Mouse (Mus musculus) myocyte (in vitro differentiated cells): Measurements from ENCODE around the gene Prodh2. TPM values are rescaled to one million over a fixed set of nuclear protein-coding genes. Genes with fewer than 3 reads are reported as not detected.

Experiments used
- H3K27me3 ChIP-seq: one replicate; pipeline ENCODE4 v1.6.1; 2011; ENCODE audit not compliant: control insufficient read depth, insufficient read depth, insufficient read length
- H3K36me3 ChIP-seq: one replicate; pipeline ENCODE4 v1.6.1; 2011; ENCODE audit not compliant: control insufficient read depth, insufficient read depth
- H3K4me2 ChIP-seq: one replicate; pipeline ENCODE4 v1.6.1; 2011; ENCODE audit warnings: low read depth, control low read depth
- H3K4me3 ChIP-seq: one replicate; pipeline ENCODE4 v1.5.1; 2011; ENCODE audit warnings: mild to moderate bottlenecking, control low read depth, moderate library complexity
- H3K79me2 ChIP-seq: one replicate; pipeline ENCODE4 v1.6.1; 2011; ENCODE audit not compliant: control insufficient read depth, insufficient read depth
- H3ac ChIP-seq: one replicate; pipeline ENCODE4 v1.6.1; 2011; ENCODE audit not compliant: control insufficient read depth, insufficient read length
- CEBPB ChIP-seq: IDR thresholded peaks from 2 replicates; pipeline ENCODE4 v1.6.1; 2011; ENCODE audit warnings: mild to moderate bottlenecking, moderate library complexity; ENCODE audit not compliant: poor library complexity, insufficient read depth, severe bottlenecking
- E2F4 ChIP-seq: IDR thresholded peaks from one replicate; pipeline ENCODE4 v1.6.1; 2011; ENCODE audit warnings: mild to moderate bottlenecking, control low read depth, moderate library complexity; ENCODE audit not compliant: insufficient read depth
- MAX ChIP-seq: IDR thresholded peaks from one replicate; pipeline ENCODE4 v1.6.1; 2011; ENCODE audit warnings: low read depth, mild to moderate bottlenecking, control low read depth
- MYOD1 ChIP-seq, 3 experiments: IDR thresholded peaks; one replicate each; pipeline ENCODE4 v1.6.1; 2011; ENCODE audit warnings: control low read depth in 2 of 3, low read depth in 2 of 3, mild to moderate bottlenecking in 2 of 3, moderate library complexity in 1 of 3; ENCODE audit not compliant: insufficient read length in 2 of 3, control insufficient read depth in 1 of 3
- MYOG ChIP-seq, 3 experiments: IDR thresholded peaks; one replicate each; pipeline ENCODE4 v1.6.1; 2011; ENCODE audit warnings: control low read depth in 2 of 3, low read depth in 2 of 3, mild to moderate bottlenecking in 2 of 3; ENCODE audit not compliant: insufficient read length in 2 of 3, control insufficient read depth in 1 of 3, insufficient read depth in 1 of 3
- POLR2A ChIP-seq: IDR thresholded peaks from one replicate; pipeline ENCODE4 v1.6.1; 2011; ENCODE audit warnings: low read depth, mild to moderate bottlenecking, control low read depth, moderate library complexity; ENCODE audit not compliant: insufficient read length
- POLR2AphosphoS2 ChIP-seq: IDR thresholded peaks from one replicate; pipeline ENCODE4 v1.6.1; 2011; ENCODE audit warnings: low read depth, control low read depth; ENCODE audit not compliant: insufficient read length
- REST ChIP-seq: IDR thresholded peaks from one replicate; pipeline ENCODE4 v1.6.1; 2011; ENCODE audit warnings: mild to moderate bottlenecking, control low read depth, moderate library complexity; ENCODE audit not compliant: insufficient read depth, insufficient read length
- TCF12 ChIP-seq: IDR thresholded peaks from one replicate; pipeline ENCODE4 v1.6.1; 2011; ENCODE audit warnings: mild to moderate bottlenecking, control low read depth; ENCODE audit not compliant: poor library complexity, insufficient read depth, severe bottlenecking
- TCF3 ChIP-seq: IDR thresholded peaks from one replicate; pipeline ENCODE4 v1.6.1; 2011; ENCODE audit warnings: low read depth, control low read depth; ENCODE audit not compliant: insufficient read length
- USF1 ChIP-seq: IDR thresholded peaks from one replicate; pipeline ENCODE4 v1.6.1; 2011; ENCODE audit warnings: low read depth, mild to moderate bottlenecking, control low read depth, moderate library complexity
- polyA plus RNA-seq: library from polyadenylated mRNA; unstranded; fragments of >200 nt; fragmentation: generic; extraction: Trizol; gene quantifications from one replicate; pipeline ENCODE4 v1.2.1, GENCODE M21; 2012; ENCODE audit warnings: missing spikeins

Gene Prodh2
- not detected for polyA plus RNA-seq

GRCm38 (mm10) chr7:30493401-30493931 is at the start of gene Prodh2:
Prodh2 (plus strand) TSS chr7:30493622.
- H3K27me3 ChIP-seq, result peaks cover 24% of the 10 kb centered on the region
- no peak within 1 kb of the TSS for H3ac ChIP-seq
- H3K79me2 ChIP-seq, result no peaks in the 10 kb centered on the region
- H3K4me3 ChIP-seq, result no peak within 1 kb of the TSS
- H3K36me3 ChIP-seq, result no peaks in the 10 kb centered on the region
- H3K4me2 ChIP-seq, result no peak within 1 kb of the TSS
- TF ChIP-seq MYOG (IDR thresholded peaks at IDR 0.05; ENCODE audit: control insufficient read depth in 1 of 3, insufficient read depth in 1 of 3, insufficient read length in 2 of 3, low read depth in 2 of 3) (no peak), POLR2AphosphoS2 (no peak), USF1 (no peak), POLR2A (no peak)

- no peak overlapping the region for H3ac ChIP-seq
- TF ChIP-seq POLR2A (no peak), CEBPB (no peak)
- no peaks in the 10 kb centered on the region for H3K79me2 ChIP-seq
- H3K4me3 ChIP-seq, result no peak overlapping the region
- peaks cover 41% of the 10 kb centered on the region for H3K27me3 ChIP-seq
- H3K4me2 ChIP-seq, result no peak overlapping the region
- H3K36me3 ChIP-seq, result no peaks in the 10 kb centered on the region
These were observed 49.7 kb upstream of the Prodh2 start for GRCm38 (mm10) chr7:30443696-30444095.

- peaks cover 41% of the 10 kb centered on the region for H3K27me3 ChIP-seq
These were observed 49.1 kb upstream of the Prodh2 start for GRCm38 (mm10) chr7:30444154-30444970.

GRCm38 (mm10) chr7:30444971-30445751 is 48.3 kb upstream of the Prodh2 start, which contains the start of gene Aplp1:
Aplp1 (minus strand) TSS chr7:30445535.
- TF ChIP-seq CEBPB (no peak), MYOG (IDR thresholded peaks at IDR 0.05; ENCODE audit: control insufficient read depth in 1 of 3, insufficient read depth in 1 of 3, insufficient read length in 2 of 3, low read depth in 2 of 3) (no peak), POLR2AphosphoS2 (no peak), E2F4 (no peak), MYOD1 (IDR thresholded peaks at IDR 0.05; ENCODE audit: control insufficient read depth in 1 of 3, insufficient read length in 2 of 3, low read depth in 2 of 3) (no peak)
- Histone ChIP-seq H3K36me3 (no peaks in the 10 kb centered on the region), H3K4me2 (no peak within 1 kb of the TSS), H3K27me3 (peaks cover 36% of the 10 kb centered on the region), H3K4me3 (no peak within 1 kb of the TSS), H3ac (no peak within 1 kb of the TSS), H3K79me2 (no peaks in the 10 kb centered on the region)

More at GRCm38 (mm10) chr7:30444154-30444970, 49.1 kb upstream of the Prodh2 start:
- Histone ChIP-seq H3K79me2 (no peaks in the 10 kb centered on the region), H3K4me2 (no peak overlapping the region), H3ac (no peak overlapping the region), H3K4me3 (no peak overlapping the region), H3K36me3 (no peaks in the 10 kb centered on the region)
- TF ChIP-seq MYOG (IDR thresholded peaks at IDR 0.05; ENCODE audit: control insufficient read depth in 1 of 3, insufficient read depth in 1 of 3, insufficient read length in 2 of 3, low read depth in 2 of 3) (no peak), MYOD1 (IDR thresholded peaks at IDR 0.05; ENCODE audit: control insufficient read depth in 1 of 3, insufficient read length in 2 of 3, low read depth in 2 of 3) (no peak), POLR2AphosphoS2 (no peak), CEBPB (no peak), USF1 (no peak), TCF12 (no peak), MAX (no peak), E2F4 (no peak), POLR2A (no peak), TCF3 (no peak)

GRCm38 (mm10) chr7:30450241-30450640 is 43.2 kb upstream of the Prodh2 start:
- H3K27me3 ChIP-seq, result peaks cover 44% of the 10 kb centered on the region
- H3K4me3 ChIP-seq, result no peak overlapping the region
- no peaks in the 10 kb centered on the region for H3K36me3 ChIP-seq
- H3ac ChIP-seq, result no peak overlapping the region
- no peaks in the 10 kb centered on the region for H3K79me2 ChIP-seq
- no peak for TF ChIP-seq POLR2AphosphoS2
- no peak for TF ChIP-seq E2F4
- no peak for TF ChIP-seq POLR2A
- TF ChIP-seq REST, result no peak
- no peak overlapping the region for H3K4me2 ChIP-seq
